ENCODE assay signal across 15 mouse cellular contexts in genomic region chr12:97921349-97922264, GRCm38 (mm10).
A peak's percentile ranks its signal among the peaks of the same experiment; 100 is the strongest.
DNase-seq lines count a peak whose midpoint lies in the region; ATAC-seq lines count a peak whose summit lies in the region.
"Had no signal": no experiment of that assay in that cellular context is flagged by ENCODE, and none has a peak within 500 bp of the region (broad histone marks: within the 10 kb centered on the region; RNA-seq: fewer than 3 reads in every experiment).

No protein-coding gene starts in this region.

- H3K4me3 ChIP-seq in kidney, embryonic 15.5 days (replicated peaks) = no peak overlapping the region
- H3K4me3 ChIP-seq in hindbrain, embryonic 11.5 days (ENCODE audit: low read depth, low read length) = no peak overlapping the region
- no peak overlapping the region for H3K4me3 ChIP-seq in midbrain, embryonic 16.5 days (ENCODE audit: low read depth, low read length)
- H3K4me3 ChIP-seq: lung, embryonic 15.5 days; megakaryocyte, embryonic 14.5 days had no signal

- H3K4me1 ChIP-seq in kidney, embryonic 15.5 days = 0 out of 2 replicates have a peak, but pooled peaks cover 2% of the 10 kb centered on the region
- H3K4me1 ChIP-seq in hindbrain, embryonic 11.5 days (replicated peaks; ENCODE audit: control insufficient read depth, insufficient read depth, low read length) = no peaks in the 10 kb centered on the region
- H3K4me1 ChIP-seq in midbrain, embryonic 16.5 days (ENCODE audit: control insufficient read depth, insufficient read depth, low read length) = peaks cover 7% of the 10 kb centered on the region; the same call in 1 of the 2 replicates
- H3K4me1 ChIP-seq: lung, embryonic 15.5 days; megakaryocyte, embryonic 14.5 days had no signal

- H3K9me3 ChIP-seq in kidney, embryonic 15.5 days (replicated peaks) = no peaks in the 10 kb centered on the region
- H3K9me3 ChIP-seq in hindbrain, embryonic 11.5 days (ENCODE audit: control insufficient read depth, low read length) = no peaks in the 10 kb centered on the region
- H3K9me3 ChIP-seq in midbrain, embryonic 16.5 days (replicated peaks; ENCODE audit: control insufficient read depth, low read length, poor library complexity, severe bottlenecking) = no peaks in the 10 kb centered on the region
- H3K9me3 ChIP-seq: lung, embryonic 15.5 days had no signal

- H3K27ac ChIP-seq in kidney, embryonic 15.5 days = no peak overlapping the region
- H3K27ac ChIP-seq in hindbrain, embryonic 11.5 days (ENCODE audit: low read depth, low read length) = peak overlapping the region; percentile 14; the same call in 1 of the 2 replicates
- peak overlapping the region; percentile 4; the same call in 1 of the 2 replicates for H3K27ac ChIP-seq in midbrain, embryonic 16.5 days (ENCODE audit: low read length)
- H3K27ac ChIP-seq: lung, embryonic 15.5 days had no signal

- 56% methylated on average over 21 of the region's 21 CpGs for WGBS in kidney, embryonic 15.5 days
- 50% methylated on average over 21 of the region's 21 CpGs for WGBS in hindbrain, embryonic 11.5 days
- 27% methylated on average over 21 of the region's 21 CpGs for WGBS in midbrain, embryonic 16.5 days

- no peaks in the 10 kb centered on the region for H3K36me3 ChIP-seq in kidney, embryonic 15.5 days
- no peaks in the 10 kb centered on the region for H3K36me3 ChIP-seq in hindbrain, embryonic 11.5 days (ENCODE audit: control insufficient read depth, insufficient read depth, low read length)
- no peaks in the 10 kb centered on the region for H3K36me3 ChIP-seq in midbrain, embryonic 16.5 days (ENCODE audit: control insufficient read depth, insufficient read depth, low read length)
- H3K36me3 ChIP-seq: lung, embryonic 15.5 days had no signal

- H3K4me2 ChIP-seq in kidney, embryonic 15.5 days = 0 out of 2 replicates have a peak overlapping the region, but pooled peaks have one; percentile 2
- H3K4me2 ChIP-seq in hindbrain, embryonic 11.5 days (replicated peaks; ENCODE audit: low read depth, low read length) = no peak overlapping the region
- H3K4me2 ChIP-seq in midbrain, embryonic 16.5 days (ENCODE audit: low read length) = peak overlapping the region; percentile 37
- H3K4me2 ChIP-seq: lung, embryonic 15.5 days had no signal

- ATAC-seq in kidney, embryonic 15.5 days (replicated peaks; ENCODE audit: low FRiP score) = 0 out of 2 replicates have a peak, but pooled peaks have one; percentile 22
- peak; percentile 68 for ATAC-seq in hindbrain, embryonic 11.5 days (ENCODE audit: low FRiP score)
- ATAC-seq in midbrain, embryonic 16.5 days = no peak
- ATAC-seq in megakaryocyte-erythroid progenitor cell, adult 5-6 weeks (replicated peaks; ENCODE audit: low FRiP score, low TSS enrichment, poor library complexity, severe bottlenecking) = no peak

- H3K27me3 ChIP-seq in kidney, embryonic 15.5 days = no peaks in the 10 kb centered on the region
- H3K27me3 ChIP-seq in hindbrain, embryonic 11.5 days (ENCODE audit: control insufficient read depth, insufficient read depth, low read length) = no peaks in the 10 kb centered on the region
- H3K27me3 ChIP-seq in midbrain, embryonic 16.5 days (ENCODE audit: control insufficient read depth, insufficient read depth, low read depth, low read length) = no peaks in the 10 kb centered on the region
- H3K27me3 ChIP-seq: lung, embryonic 15.5 days; megakaryocyte, embryonic 14.5 days had no signal

- no peak overlapping the region for H3K9ac ChIP-seq in kidney, embryonic 15.5 days
- no peak overlapping the region for H3K9ac ChIP-seq in hindbrain, embryonic 11.5 days (ENCODE audit: low read depth, low read length)
- peak overlapping the region; percentile 30; the same call in 1 of the 2 replicates for H3K9ac ChIP-seq in midbrain, embryonic 16.5 days (ENCODE audit: low read depth, low read length)
- H3K9ac ChIP-seq: lung, embryonic 15.5 days had no signal

- no peak for DNase-seq in kidney, postnatal 14 days
- peak; percentile 97 for DNase-seq in R1 (ENCODE audit: low read depth, low spot score)
- peak; percentile 27 for DNase-seq in hindbrain, embryonic 11.5 days (ENCODE audit: low spot score)
- no peak for DNase-seq in gastrocnemius, adult 8-10 months (ENCODE audit: low spot score in 2 of 2)
- no peak for DNase-seq in urinary bladder, postnatal 14 days (ENCODE audit: low spot score)
- DNase-seq: B cell, adult 2 months; heart, adult 18-20 months; heart, postnatal 10 days; kidney, adult 9 months; spleen, adult 18-20 months had no signal

Comparison
In these comparisons a context has a peak if more than half of its experiments do, and no peak if none do; other contexts are left out.
1. ATAC-seq: peak in kidney, embryonic 15.5 days (single experiment) and hindbrain, embryonic 11.5 days (single experiment); none in midbrain, embryonic 16.5 days (single experiment) and megakaryocyte-erythroid progenitor cell, adult 5-6 weeks (single experiment).
2. DNase-seq: peak in R1 (single experiment) and hindbrain, embryonic 11.5 days (single experiment); none in kidney, postnatal 14 days (single experiment), gastrocnemius, adult 8-10 months (0 of 2) and urinary bladder, postnatal 14 days (single experiment).